Mouse (Mus musculus): Measurements from ENCODE around the gene Gm21693. TPM values are rescaled to one million over a fixed set of nuclear protein-coding genes. Genes with fewer than 3 reads are reported as not detected.

Gm21693 gene
- polyA plus RNA-seq (2017; shearing (Covaris generic)): not detected

GRCm38 (mm10) chrY:3345229-3345628 is at the start of gene Gm21693:
Gm21693 (minus strand) TSS chrY:3345329.

GRCm38 (mm10) chrY:3306349-3306748 is 38.8 kb downstream of the Gm21693 start, which contains the start of gene Gm21677:
Gm21677 (minus strand) TSS chrY:3306449.

Other genes with a start within 250 kb of the Gm21693 start
- gene Gm21677, start 38.9 kb downstream of the Gm21693 start, polyA plus RNA-seq (2017; shearing (Covaris generic)): not detected
- not detected for gene Gm21704, start 64.8 kb upstream of the Gm21693 start, polyA plus RNA-seq (2017; shearing (Covaris generic))
- gene Gm21708, start 64.8 kb upstream of the Gm21693 start, polyA plus RNA-seq (2017; shearing (Covaris generic)): not detected